Mouse (Mus musculus) CD4-positive, CD25-positive, alpha-beta regulatory T cell, adult 2 months (primary cell): Measurements from ENCODE around the gene Emc7.

Experiments used
- DNase-seq: peaks from one replicate; pipeline ENCODE4 v3.0.0-alpha.2; 2012; ENCODE audit warnings: low read depth, low spot score

Emc7 gene

DNA sequence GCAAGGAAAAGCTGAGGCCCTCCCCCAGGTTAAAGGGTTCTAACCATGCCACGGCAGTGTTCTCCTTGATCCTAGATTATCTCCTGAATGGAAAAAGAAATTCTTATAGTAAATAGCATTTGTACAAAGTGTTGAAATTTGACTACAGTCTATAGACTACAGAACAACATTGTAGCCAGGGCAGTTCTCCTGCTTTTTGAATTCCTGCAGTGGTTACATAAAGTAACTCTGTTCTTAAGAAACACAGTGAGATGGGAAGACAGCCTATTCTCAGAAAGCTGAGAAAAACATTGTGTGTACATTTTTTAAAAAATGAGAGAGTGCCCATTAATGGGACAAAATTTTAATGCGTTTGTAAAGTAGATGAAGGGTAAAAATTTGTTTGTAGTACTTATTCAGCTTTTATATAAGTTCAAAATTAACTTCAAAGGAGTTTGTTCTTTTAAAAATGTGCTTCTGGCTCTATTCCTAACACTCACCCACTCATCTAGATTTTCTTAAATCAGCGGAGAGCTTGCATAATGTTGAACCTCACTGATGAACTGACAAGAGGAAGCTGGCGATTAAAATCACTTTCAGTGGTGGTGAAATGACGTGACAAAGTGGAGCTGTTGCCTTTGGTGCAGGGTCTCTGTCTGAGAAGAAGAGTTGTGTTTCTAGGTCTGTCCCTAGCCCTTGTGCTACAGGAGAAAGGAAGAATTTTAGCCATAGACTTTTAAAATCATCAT lies 20.4 kb downstream of the Emc7 start:
- DNase-seq = no peak

DNA sequence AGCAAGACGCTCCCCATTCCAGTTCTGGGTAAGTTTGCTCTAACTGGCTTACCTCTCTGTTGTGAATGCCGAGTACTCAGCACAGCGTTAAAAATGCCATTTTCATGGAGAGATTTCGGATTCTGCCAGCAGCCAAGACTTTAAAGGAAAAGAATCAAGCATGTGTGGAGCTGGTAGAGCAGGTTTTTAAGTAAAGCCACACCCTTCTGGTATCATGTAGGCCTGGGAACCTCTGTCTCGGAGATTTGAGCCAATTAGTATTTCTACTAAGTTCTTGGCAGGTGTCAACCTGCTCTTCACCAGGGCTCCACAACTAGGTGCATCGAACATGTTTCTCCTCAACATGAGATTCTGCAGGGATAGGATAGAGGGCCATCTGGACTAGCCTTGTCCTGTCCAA lies 21.8 kb downstream of the Emc7 start:
- DNase-seq = no peak

DNA sequence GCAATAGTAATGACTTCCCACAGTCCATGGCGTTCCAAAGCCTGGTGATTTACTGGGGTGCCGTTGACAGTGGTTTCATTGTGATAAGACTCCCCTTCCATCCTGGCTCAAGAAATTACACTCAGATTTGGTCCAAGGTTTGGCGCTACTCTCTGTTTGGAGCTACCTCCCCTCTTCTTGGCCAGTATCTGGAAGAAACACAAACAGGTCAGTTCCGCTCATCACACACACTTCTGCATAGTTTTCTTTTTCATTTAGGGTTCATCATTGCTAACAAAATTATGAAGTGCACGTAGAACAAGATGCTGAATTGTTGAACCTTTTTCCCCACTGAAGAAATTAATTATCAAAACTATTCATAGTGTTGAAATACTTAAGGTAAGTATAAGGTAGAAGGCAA lies 25.9 kb downstream of the Emc7 start, which contains the start of gene Chrm5:
Chrm5 (minus strand) TSS at position 101 of the 400 bp plus-strand sequence.
- DNase-seq = no peak

- peak; percentile 77 for DNase-seq
Measured at GRCm38 (mm10) chr2:112481564-112481963, 26.8 kb downstream of the Emc7 start.

GRCm38 (mm10) chr2:112482533-112483333 lies 27.9 kb downstream of the Emc7 start:
- no peak for DNase-seq

- DNase-seq = no peak
Measured at GRCm38 (mm10) chr2:112483334-112483651, 28.5 kb downstream of the Emc7 start.

- no peak for DNase-seq
Measured at GRCm38 (mm10) chr2:112484886-112485285, 30.1 kb downstream of the Emc7 start.

DNA sequence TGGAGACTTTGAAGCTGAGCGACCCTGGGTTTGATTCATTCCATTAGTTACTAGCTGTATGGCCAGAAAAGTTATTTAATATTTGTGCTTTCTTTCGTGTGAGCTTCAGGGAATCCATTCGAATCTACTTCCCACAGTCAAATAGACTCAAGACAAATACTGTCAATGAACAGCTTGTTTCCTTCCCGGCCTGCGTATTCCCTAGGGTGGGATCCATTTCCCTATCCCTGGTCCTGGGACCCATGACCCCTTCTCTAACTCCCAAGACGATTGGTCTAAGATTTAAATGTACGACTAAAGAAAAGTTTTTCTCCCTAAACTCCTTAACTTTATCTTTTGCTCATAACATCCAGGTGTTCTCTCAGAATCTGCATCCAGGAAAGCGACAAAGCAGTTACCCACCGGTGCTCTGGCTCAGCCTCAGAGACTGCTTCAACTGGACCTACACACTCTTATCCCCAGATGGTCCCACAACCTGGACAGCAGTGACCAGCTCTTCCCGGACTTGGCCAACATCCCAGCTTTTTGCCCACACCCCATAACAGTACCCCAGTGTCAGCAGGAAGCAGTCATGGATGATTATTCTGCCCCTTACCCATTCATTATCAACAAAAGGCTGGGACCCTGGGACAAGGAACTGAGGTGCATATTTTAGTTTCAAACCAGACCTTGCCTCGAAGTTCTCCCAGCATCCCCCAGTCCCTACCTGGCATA lies 35.8 kb downstream of the Emc7 start:
- DNase-seq = no peak

DNA sequence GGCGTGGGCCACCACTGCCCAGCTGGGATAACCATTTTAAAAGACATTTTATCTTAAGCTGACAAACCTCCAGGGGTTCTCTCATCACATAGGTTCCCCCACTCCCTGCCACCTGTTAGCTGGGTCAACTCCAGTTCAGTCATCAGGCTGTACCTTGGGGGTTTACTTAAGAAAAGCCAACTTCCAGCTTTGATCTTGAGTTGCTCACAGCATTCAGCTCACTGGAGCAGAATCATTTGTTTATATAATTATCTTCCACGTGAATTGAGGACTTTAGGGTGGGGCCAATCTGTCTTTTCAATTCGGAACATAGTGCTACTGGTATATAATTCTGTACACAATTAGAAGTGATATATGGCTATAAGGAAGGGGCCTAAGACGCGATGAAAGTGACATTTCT lies 36.8 kb downstream of the Emc7 start:
- DNase-seq = no peak

- DNase-seq = peak; percentile 48
Measured at GRCm38 (mm10) chr2:112492431-112492855, 37.6 kb downstream of the Emc7 start.

- DNase-seq = peak; percentile 87
Measured at GRCm38 (mm10) chr2:112492856-112493538, 38.2 kb downstream of the Emc7 start, which contains the start of gene Aven. TSS of gene Aven (plus strand) at chr2:112492964.

DNA sequence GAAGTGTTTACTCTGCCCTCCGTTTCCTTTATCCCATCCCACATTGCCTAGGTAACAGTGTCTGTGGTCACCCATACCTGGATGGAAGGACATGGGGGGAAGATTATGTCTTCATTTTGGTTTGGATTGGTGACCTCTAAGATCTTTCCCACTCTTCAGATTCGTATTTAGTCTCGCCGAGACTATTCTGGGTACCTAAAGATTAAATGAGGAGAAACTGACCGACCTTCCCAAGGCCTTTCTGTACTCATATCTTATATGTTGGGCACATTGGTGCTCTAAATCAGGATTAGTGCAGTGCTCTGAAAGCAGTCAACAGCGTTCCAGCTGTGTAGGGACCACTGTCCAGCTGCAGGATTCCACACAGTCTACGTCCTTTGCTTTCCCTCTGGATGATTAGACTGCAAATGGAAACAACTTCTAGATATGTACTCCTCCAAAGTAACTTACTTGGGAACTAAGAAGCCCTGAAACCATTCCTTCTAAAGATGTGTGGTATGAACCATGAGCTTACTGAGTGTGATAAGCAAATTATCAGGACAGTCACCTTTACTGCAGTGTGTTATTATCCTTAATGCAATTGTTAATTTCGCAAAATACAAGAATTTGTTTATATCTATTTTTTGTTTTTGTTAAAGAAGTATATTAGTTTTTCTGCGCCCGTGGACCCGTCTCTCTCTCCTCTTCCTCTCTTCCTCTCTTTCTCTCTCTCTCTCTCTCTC lies 38.9 kb downstream of the Emc7 start:
- no peak for DNase-seq

DNA sequence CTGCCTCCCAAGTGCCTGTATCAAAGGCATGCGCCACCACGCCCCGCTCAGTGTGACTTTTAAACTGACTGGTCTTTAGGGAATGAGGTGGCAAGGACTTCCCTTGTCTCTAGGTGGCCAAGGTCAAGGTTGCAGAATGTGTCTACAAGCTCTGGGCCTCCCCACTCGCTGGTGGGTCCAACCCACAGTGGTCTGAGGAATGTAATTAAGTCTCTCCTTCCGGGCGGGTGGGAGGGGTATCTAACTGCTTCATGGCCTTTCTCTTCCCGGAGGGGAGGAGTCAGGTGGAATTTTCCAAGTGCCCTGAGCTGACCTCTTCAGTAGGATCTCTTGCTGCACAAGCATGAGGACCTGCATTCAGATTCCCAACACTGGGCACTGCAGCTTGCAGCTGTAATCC lies 43.1 kb downstream of the Emc7 start:
- no peak for DNase-seq

- DNase-seq = peak; percentile 90
Measured at GRCm38 (mm10) chr2:112501209-112501608, 46.4 kb downstream of the Emc7 start.

DNA sequence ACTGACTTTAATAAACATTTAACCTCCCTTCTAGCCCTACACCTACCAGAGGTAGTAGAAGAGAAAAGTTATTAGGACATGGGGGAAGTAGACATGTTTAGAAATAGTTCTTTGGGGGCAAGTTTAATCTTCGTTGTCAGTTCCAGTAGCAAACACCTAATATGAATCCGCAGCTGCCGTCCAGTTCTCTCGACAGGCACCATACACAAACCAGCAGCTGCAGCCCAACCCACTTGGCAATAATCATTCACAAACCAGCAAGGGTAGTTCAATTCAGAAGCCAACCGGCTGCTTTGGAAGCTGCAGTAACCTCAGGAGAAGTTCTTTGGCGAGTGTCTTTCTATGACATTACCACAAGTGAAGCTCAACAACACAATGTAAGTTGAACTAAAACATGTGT lies 49.2 kb downstream of the Emc7 start:
- no peak for DNase-seq

GRCm38 (mm10) chr2:112506841-112507435 lies 52.1 kb downstream of the Emc7 start:
- DNase-seq = peak; percentile 54

- DNase-seq = peak; percentile 51
Measured at GRCm38 (mm10) chr2:112507444-112507843, 52.6 kb downstream of the Emc7 start.

- DNase-seq = peak; percentile 91
Measured at GRCm38 (mm10) chr2:112510140-112510539, 55.3 kb downstream of the Emc7 start.

DNA sequence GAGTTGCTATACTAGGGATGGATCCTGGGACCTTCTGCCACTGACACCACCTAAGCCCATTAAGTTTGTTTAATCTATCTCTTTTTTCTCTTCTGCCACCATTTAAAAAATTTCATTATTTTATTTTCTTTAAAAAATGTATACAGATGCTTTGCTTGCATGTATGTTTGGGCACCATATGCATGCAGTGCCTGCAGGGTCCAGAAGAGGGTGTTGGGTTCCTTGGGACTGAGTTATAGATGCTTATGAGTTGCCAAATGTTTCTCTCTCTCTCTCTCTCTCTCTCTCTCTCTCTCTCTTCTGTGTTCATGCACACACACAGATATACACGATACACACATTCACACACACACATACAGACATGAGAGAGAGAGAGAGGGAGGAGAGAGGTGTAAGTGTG lies 58.2 kb downstream of the Emc7 start:
- peak; percentile 67 for DNase-seq

- no peak for DNase-seq
Measured at GRCm38 (mm10) chr2:112516728-112517127, 61.9 kb downstream of the Emc7 start.

DNA sequence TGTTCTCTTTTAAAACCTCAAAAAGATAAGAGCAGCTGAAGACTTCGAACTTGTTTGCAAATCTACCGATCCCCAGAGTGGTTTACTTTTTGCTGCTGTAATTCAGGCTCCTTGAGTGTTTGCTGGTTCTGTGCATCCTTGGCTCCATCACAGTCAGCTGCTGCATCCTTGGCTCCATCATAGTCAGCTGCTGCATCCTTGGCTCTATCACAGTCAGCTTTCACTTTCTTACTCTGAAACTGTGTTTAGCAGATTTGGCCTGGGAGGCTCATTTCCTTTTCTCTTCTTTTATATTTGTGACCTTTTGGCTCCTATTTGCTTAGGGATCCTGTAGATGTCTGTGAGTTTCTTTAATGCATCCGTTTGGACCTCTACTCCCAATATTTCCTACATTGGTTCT lies 62.4 kb downstream of the Emc7 start:
- DNase-seq = peak; percentile 65
